Mouse (Mus musculus): ENCODE results near the gene Spock2. TPM values are rescaled to one million over a fixed set of nuclear protein-coding genes. Genes with fewer than 3 reads are reported as not detected.

Gene Spock2
- polyA plus RNA-seq, 2 experiments: 7.6 to 17.7 TPM

GRCm38 (mm10) chr10:60110908-60111475 lies 5.0 kb downstream of the Spock2 start:
- Histone ChIP-seq H3K4me2 (replicated peaks; ENCODE audit: low read depth, low read length, severe bottlenecking) (no peak overlapping the region), H3K9ac (ENCODE audit: low read depth, low read length, severe bottlenecking) (no peak overlapping the region), H3K4me1 (ENCODE audit: control insufficient read depth, insufficient read depth, low read length) (peaks cover 10% of the 10 kb centered on the region), H3K36me3 (ENCODE audit: control insufficient read depth, insufficient read depth, low read length) (no peaks in the 10 kb centered on the region), H3K9me3 (ENCODE audit: control insufficient read depth, low read length) (no peaks in the 10 kb centered on the region), H3K4me3 (replicated peaks; ENCODE audit: low read length) (no peak overlapping the region), H3K27ac (replicated peaks; ENCODE audit: low read depth, low read length) (no peak overlapping the region), H3K27me3 (ENCODE audit: control insufficient read depth, insufficient read depth, low read length) (peaks cover 12% of the 10 kb centered on the region; the same call in 1 of the 2 replicates)
- ATAC-seq (ENCODE audit: low FRiP score, low read depth) (no peak), DNase-seq (ENCODE audit: low spot score) (no peak)
- no peak for TF ChIP-seq POLR2A (IDR thresholded peaks at IDR 0.05; ENCODE audit: borderline replicate concordance, extremely low read depth, insufficient read depth, insufficient read length)
- 91% methylated on average over 10 of the region's 10 CpGs for WGBS

- H3K4me2 ChIP-seq (replicated peaks; ENCODE audit: low read depth, low read length, severe bottlenecking): no peak overlapping the region
- no peaks in the 10 kb centered on the region for H3K27me3 ChIP-seq (ENCODE audit: control insufficient read depth, insufficient read depth, low read length)
- 84% methylated on average over 9 of the region's 9 CpGs for WGBS
- H3K9ac ChIP-seq (ENCODE audit: low read depth, low read length, severe bottlenecking): no peak overlapping the region
- H3K9me3 ChIP-seq (ENCODE audit: control insufficient read depth, low read length): no peaks in the 10 kb centered on the region
- peaks cover 19% of the 10 kb centered on the region for H3K4me1 ChIP-seq (ENCODE audit: control insufficient read depth, insufficient read depth, low read length)
- H3K4me3 ChIP-seq (replicated peaks; ENCODE audit: low read length): no peak overlapping the region
- no peak for DNase-seq (ENCODE audit: low spot score)
- TF ChIP-seq POLR2A (IDR thresholded peaks at IDR 0.05; ENCODE audit: borderline replicate concordance, extremely low read depth, insufficient read depth, insufficient read length): no peak
- no peak overlapping the region for H3K27ac ChIP-seq (replicated peaks; ENCODE audit: low read depth, low read length)
- no peak for ATAC-seq (ENCODE audit: low FRiP score, low read depth)
- H3K36me3 ChIP-seq (ENCODE audit: control insufficient read depth, insufficient read depth, low read length): no peaks in the 10 kb centered on the region
Observed at GRCm38 (mm10) chr10:60113965-60114690, 8.1 kb downstream of the Spock2 start.

GRCm38 (mm10) chr10:60115345-60116185 lies 9.5 kb downstream of the Spock2 start:
- Histone ChIP-seq H3K4me3 (replicated peaks; ENCODE audit: low read length) (no peak overlapping the region), H3K9me3 (ENCODE audit: control insufficient read depth, low read length) (no peaks in the 10 kb centered on the region), H3K9ac (ENCODE audit: low read depth, low read length, severe bottlenecking) (no peak overlapping the region), H3K36me3 (ENCODE audit: control insufficient read depth, insufficient read depth, low read length) (no peaks in the 10 kb centered on the region), H3K4me1 (ENCODE audit: control insufficient read depth, insufficient read depth, low read length) (peaks cover 19% of the 10 kb centered on the region), H3K4me2 (replicated peaks; ENCODE audit: low read depth, low read length, severe bottlenecking) (peak overlapping the region; percentile 35), H3K27me3 (ENCODE audit: control insufficient read depth, insufficient read depth, low read length) (no peaks in the 10 kb centered on the region), H3K27ac (replicated peaks; ENCODE audit: low read depth, low read length) (no peak overlapping the region)
- no peak for TF ChIP-seq POLR2A (IDR thresholded peaks at IDR 0.05; ENCODE audit: borderline replicate concordance, extremely low read depth, insufficient read depth, insufficient read length)
- WGBS: 7% methylated on average over 14 of the region's 14 CpGs
- ATAC-seq (ENCODE audit: low FRiP score, low read depth): peak; percentile 69; the same call in 1 of the 2 replicates
- DNase-seq (ENCODE audit: low spot score): peak; percentile 27

- no peak for TF ChIP-seq POLR2A (IDR thresholded peaks at IDR 0.05; ENCODE audit: borderline replicate concordance, extremely low read depth, insufficient read depth, insufficient read length)
- 40% methylated on average over 4 of the region's 4 CpGs for WGBS
- Histone ChIP-seq H3K27ac (replicated peaks; ENCODE audit: low read depth, low read length) (no peak overlapping the region), H3K27me3 (ENCODE audit: control insufficient read depth, insufficient read depth, low read length) (no peaks in the 10 kb centered on the region), H3K9me3 (ENCODE audit: control insufficient read depth, low read length) (no peaks in the 10 kb centered on the region), H3K9ac (ENCODE audit: low read depth, low read length, severe bottlenecking) (no peak overlapping the region), H3K4me2 (replicated peaks; ENCODE audit: low read depth, low read length, severe bottlenecking) (no peak overlapping the region), H3K36me3 (ENCODE audit: control insufficient read depth, insufficient read depth, low read length) (no peaks in the 10 kb centered on the region), H3K4me3 (replicated peaks; ENCODE audit: low read length) (no peak overlapping the region), H3K4me1 (ENCODE audit: control insufficient read depth, insufficient read depth, low read length) (peaks cover 19% of the 10 kb centered on the region)
- ATAC-seq (ENCODE audit: low FRiP score, low read depth) (no peak), DNase-seq (ENCODE audit: low spot score) (no peak)
Observed at GRCm38 (mm10) chr10:60116997-60117396, 11.0 kb downstream of the Spock2 start.

GRCm38 (mm10) chr10:60118464-60118863 lies 12.4 kb downstream of the Spock2 start:
- Histone ChIP-seq H3K27ac (replicated peaks; ENCODE audit: low read depth, low read length) (no peak overlapping the region), H3K9ac (ENCODE audit: low read depth, low read length, severe bottlenecking) (no peak overlapping the region), H3K4me1 (ENCODE audit: control insufficient read depth, insufficient read depth, low read length) (peaks cover 19% of the 10 kb centered on the region), H3K9me3 (ENCODE audit: control insufficient read depth, low read length) (no peaks in the 10 kb centered on the region), H3K36me3 (ENCODE audit: control insufficient read depth, insufficient read depth, low read length) (no peaks in the 10 kb centered on the region), H3K4me2 (replicated peaks; ENCODE audit: low read depth, low read length, severe bottlenecking) (no peak overlapping the region), H3K27me3 (ENCODE audit: control insufficient read depth, insufficient read depth, low read length) (no peaks in the 10 kb centered on the region), H3K4me3 (replicated peaks; ENCODE audit: low read length) (no peak overlapping the region)
- TF ChIP-seq POLR2A (IDR thresholded peaks at IDR 0.05; ENCODE audit: borderline replicate concordance, extremely low read depth, insufficient read depth, insufficient read length): no peak
- 57% methylated on average over 7 of the region's 7 CpGs for WGBS
- ATAC-seq (ENCODE audit: low FRiP score, low read depth) (no peak), DNase-seq (ENCODE audit: low spot score) (no peak)
